8 mouse cellular contexts compared by ENCODE assay signal in the genomic region with DNA sequence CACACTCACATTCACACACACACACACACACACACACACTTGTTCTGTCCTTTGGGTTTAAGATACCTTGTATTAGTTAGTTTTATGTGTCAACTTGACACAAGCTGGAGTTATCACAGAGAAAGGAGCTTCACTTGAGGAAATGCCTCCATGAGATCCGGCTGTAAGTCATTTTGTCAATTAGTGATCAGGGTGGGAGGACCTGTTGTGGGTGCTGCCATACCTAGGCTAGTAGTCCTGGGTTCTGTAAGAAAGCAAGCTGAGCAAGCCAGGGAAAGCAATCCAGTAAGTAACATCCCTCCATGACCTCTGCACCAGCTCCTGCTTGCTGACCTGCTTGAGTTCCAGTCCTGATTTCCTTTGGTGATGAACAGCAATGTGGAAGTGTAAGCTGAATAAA. TPM values are rescaled to one million over a fixed set of nuclear protein-coding genes. Genes with fewer than 3 reads are reported as not detected.
DNase-seq lines count a peak whose midpoint lies in the region; ATAC-seq and TF ChIP-seq lines count a peak whose summit lies in the region.
"Not testable (repeated sequence)": the region's sequence is repeated elsewhere in the genome, so short reads cannot be mapped to it uniquely, and the experiment has no call there.

No protein-coding gene starts in this region.

- not testable (repeated sequence) for TF ChIP-seq EP300 in liver, postnatal 0 days (IDR thresholded peaks at IDR 0.05; ENCODE audit: low read depth); stomach, postnatal 0 days (optimal IDR thresholded peaks at IDR 0.05)

- TF ChIP-seq CTCF in brain, embryonic 14.5 days (IDR thresholded peaks at IDR 0.05; ENCODE audit: borderline replicate concordance, extremely low read depth, insufficient read depth, insufficient read length); layer of hippocampus, adult 2 months (conservative IDR thresholded peaks at IDR 0.05); liver, postnatal 0 days (IDR thresholded peaks at IDR 0.05; ENCODE audit: low read depth); stomach, postnatal 0 days (IDR thresholded peaks at IDR 0.05; ENCODE audit: low read depth): not testable (repeated sequence)

- not testable (repeated sequence) for H3K9ac ChIP-seq in heart, embryonic 11.5 days (ENCODE audit: low read depth, low read length); hindbrain, embryonic 16.5 days (ENCODE audit: low read depth, low read length); liver, postnatal 0 days (replicated peaks); stomach, postnatal 0 days (ENCODE audit: low read length)
- H3K9ac ChIP-seq in midbrain, embryonic 16.5 days (ENCODE audit: low read depth, low read length) = 0 out of 2 replicates have a peak overlapping the region, but pooled peaks have one; percentile 27

- ATAC-seq in heart, embryonic 11.5 days (replicated peaks; ENCODE audit: insufficient number of reproducible peaks, low FRiP score, low TSS enrichment); hindbrain, embryonic 16.5 days; liver, postnatal 0 days; midbrain, embryonic 16.5 days; stomach, postnatal 0 days (ENCODE audit: low FRiP score, low TSS enrichment): not testable (repeated sequence)

- not testable (repeated sequence) for H3K27me3 ChIP-seq in erythroblast, embryonic 14.5 days (ENCODE audit: control insufficient read depth); heart, embryonic 11.5 days (ENCODE audit: control insufficient read depth, insufficient read depth, low read length); hindbrain, embryonic 16.5 days (replicated peaks; ENCODE audit: control insufficient read depth, insufficient read depth, low read length); liver, postnatal 0 days (ENCODE audit: insufficient read depth, low read length); midbrain, embryonic 16.5 days (ENCODE audit: control insufficient read depth, insufficient read depth, low read depth, low read length); stomach, postnatal 0 days (ENCODE audit: control insufficient read depth, insufficient read depth, low read length)

- not testable (repeated sequence) for H3K9me3 ChIP-seq in erythroblast, embryonic 14.5 days (ENCODE audit: control insufficient read depth, low read length); heart, embryonic 11.5 days (replicated peaks; ENCODE audit: control insufficient read depth, low read length); hindbrain, embryonic 16.5 days (ENCODE audit: control insufficient read depth, low read length); liver, postnatal 0 days (ENCODE audit: low read length); midbrain, embryonic 16.5 days (replicated peaks; ENCODE audit: control insufficient read depth, low read length, poor library complexity, severe bottlenecking); stomach, postnatal 0 days (ENCODE audit: control insufficient read depth, low read length)

- H3K4me3 ChIP-seq in erythroblast, embryonic 14.5 days (replicated peaks) = peak overlapping the region; percentile 74
- peak overlapping the region; percentile 36 for H3K4me3 ChIP-seq in heart, embryonic 11.5 days (ENCODE audit: low read depth, low read length)
- peak overlapping the region; percentile 35 for H3K4me3 ChIP-seq in hindbrain, embryonic 16.5 days (ENCODE audit: low read length)
- peak overlapping the region; percentile 57 for H3K4me3 ChIP-seq in layer of hippocampus, adult 2 months
- H3K4me3 ChIP-seq in liver, postnatal 0 days (ENCODE audit: low read depth, low read length) = peak overlapping the region; percentile 13; the same call in 1 of the 2 replicates
- H3K4me3 ChIP-seq in midbrain, embryonic 16.5 days (ENCODE audit: low read depth, low read length) = peak overlapping the region; percentile 34
- not testable (repeated sequence) for H3K4me3 ChIP-seq in stomach, postnatal 0 days (ENCODE audit: low read depth, low read length)

- not testable (repeated sequence) for TF ChIP-seq POLR2A in brain, embryonic 14.5 days (IDR thresholded peaks at IDR 0.05; ENCODE audit: borderline replicate concordance, extremely low read depth, insufficient read depth, insufficient read length, poor library complexity, severe bottlenecking)

- peak; percentile 2 for DNase-seq in brain, embryonic 14.5 days (ENCODE audit: low read depth)
- not testable (repeated sequence) for DNase-seq in layer of hippocampus, adult 2 months (ENCODE audit: low spot score in 2 of 2); liver, postnatal 0 days; stomach, postnatal 0 days (ENCODE audit: low spot score)

- peaks cover 19% of the 10 kb centered on the region for H3K4me1 ChIP-seq in erythroblast, embryonic 14.5 days (ENCODE audit: control insufficient read depth)
- not testable (repeated sequence) for H3K4me1 ChIP-seq in heart, embryonic 11.5 days (ENCODE audit: control insufficient read depth, insufficient read depth, low read length); hindbrain, embryonic 16.5 days (ENCODE audit: control insufficient read depth, insufficient read depth, low read depth, low read length); liver, postnatal 0 days (ENCODE audit: insufficient read depth); stomach, postnatal 0 days (replicated peaks; ENCODE audit: control insufficient read depth, insufficient read depth)
- H3K4me1 ChIP-seq in midbrain, embryonic 16.5 days (ENCODE audit: control insufficient read depth, insufficient read depth, low read length) = peaks cover 16% of the 10 kb centered on the region

- H3K4me2 ChIP-seq in heart, embryonic 11.5 days = peak overlapping the region; percentile 71
- H3K4me2 ChIP-seq in hindbrain, embryonic 16.5 days (ENCODE audit: low read length) = peak overlapping the region; percentile 60
- peak overlapping the region; percentile 90 for H3K4me2 ChIP-seq in liver, postnatal 0 days (ENCODE audit: low read depth, low read length)
- peak overlapping the region; percentile 59 for H3K4me2 ChIP-seq in midbrain, embryonic 16.5 days (ENCODE audit: low read length)
- H3K4me2 ChIP-seq in stomach, postnatal 0 days (replicated peaks; ENCODE audit: low read depth) = peak overlapping the region; percentile 44

- 53% methylated on average over 1 of the region's 1 CpGs for WGBS in heart, embryonic 11.5 days (ENCODE audit: insufficient replicate concordance)
- WGBS in hindbrain, embryonic 16.5 days = 67% methylated on average over 1 of the region's 1 CpGs
- 72% methylated on average over 1 of the region's 1 CpGs for WGBS in liver, postnatal 0 days (ENCODE audit: insufficient replicate concordance)
- WGBS in midbrain, embryonic 16.5 days = 52% methylated on average over 1 of the region's 1 CpGs
- WGBS in stomach, postnatal 0 days = 68% methylated on average over 1 of the region's 1 CpGs

- not testable (repeated sequence) for H3K36me3 ChIP-seq in erythroblast, embryonic 14.5 days (ENCODE audit: control insufficient read depth); heart, embryonic 11.5 days (ENCODE audit: control insufficient read depth, insufficient read depth, low read length); hindbrain, embryonic 16.5 days (ENCODE audit: control insufficient read depth, insufficient read depth, low read length); liver, postnatal 0 days (replicated peaks; ENCODE audit: insufficient read depth, low read length); midbrain, embryonic 16.5 days (ENCODE audit: control insufficient read depth, insufficient read depth, low read length); stomach, postnatal 0 days (ENCODE audit: control insufficient read depth, insufficient read depth, low read length)

- not testable (repeated sequence) for H3K27ac ChIP-seq in heart, embryonic 11.5 days (ENCODE audit: low read depth, low read length); layer of hippocampus, adult 2 months
- peak overlapping the region; percentile 4 for H3K27ac ChIP-seq in hindbrain, embryonic 16.5 days (ENCODE audit: low read depth, low read length)
- H3K27ac ChIP-seq in liver, postnatal 0 days (ENCODE audit: low read depth) = peak overlapping the region; percentile 19; the same call in 1 of the 2 replicates
- peak overlapping the region; percentile 48; the same call in 1 of the 2 replicates for H3K27ac ChIP-seq in midbrain, embryonic 16.5 days (ENCODE audit: low read length)
- H3K27ac ChIP-seq in stomach, postnatal 0 days (replicated peaks) = peak overlapping the region; percentile 9; the same call in 1 of the 2 replicates

RNA-seq across cellular contexts. Expression of gene Paip2b, which starts 0.9 kb away (rescaled TPM):
- polyA plus RNA-seq in brain, embryonic 14.5 days (2012; rRNA removed) = 49.4 and 50.8 TPM in 2 replicates
- polyA plus RNA-seq in erythroblast, embryonic 14.5 days (2012) = 0.13 and 0.42 TPM in 2 replicates
- 16.2 and 16.9 TPM in 2 replicates for polyA plus RNA-seq in heart, embryonic 11.5 days (2014; fragmentation: Nextera tagmentation; extraction: Ambion mirVana)
- polyA plus RNA-seq in hindbrain, embryonic 16.5 days (2015; fragmentation: Nextera tagmentation; extraction: Ambion mirVana) = 25.2 and 27.3 TPM in 2 replicates
- 10 to 100 TPM; 48.6 to 48.9 TPM for total RNA-seq in layer of hippocampus, adult 2 months (2021)
- 2.9 and 3.7 TPM in 2 replicates for polyA plus RNA-seq in liver, postnatal 0 days (2015; fragmentation: Nextera tagmentation; extraction: Ambion mirVana)
- polyA plus RNA-seq in midbrain, embryonic 16.5 days (2015; fragmentation: Nextera tagmentation; extraction: Ambion mirVana) = 29.7 and 30.6 TPM in 2 replicates
- polyA plus RNA-seq in stomach, postnatal 0 days (2015; fragmentation: Nextera tagmentation; extraction: Ambion mirVana) = 7.1 and 9.1 TPM in 2 replicates

RNA-seq across cellular contexts. Expression of gene Zfp638, which starts 34.5 kb away (rescaled TPM):
- 62.6 and 75.9 TPM in 2 replicates for polyA plus RNA-seq in brain, embryonic 14.5 days (2012; rRNA removed)
- polyA plus RNA-seq in erythroblast, embryonic 14.5 days (2012) = 0.13 and 0.57 TPM in 2 replicates
- 54.0 and 59.5 TPM in 2 replicates for polyA plus RNA-seq in heart, embryonic 11.5 days (2014; fragmentation: Nextera tagmentation; extraction: Ambion mirVana)
- 58.2 and 61.9 TPM in 2 replicates for polyA plus RNA-seq in hindbrain, embryonic 16.5 days (2015; fragmentation: Nextera tagmentation; extraction: Ambion mirVana)
- total RNA-seq in layer of hippocampus, adult 2 months (2021) = 100 to 1,000 TPM; 127 to 136 TPM
- polyA plus RNA-seq in liver, postnatal 0 days (2015; fragmentation: Nextera tagmentation; extraction: Ambion mirVana) = 12.0 and 12.5 TPM in 2 replicates
- polyA plus RNA-seq in midbrain, embryonic 16.5 days (2015; fragmentation: Nextera tagmentation; extraction: Ambion mirVana) = 68.2 and 78.7 TPM in 2 replicates
- polyA plus RNA-seq in stomach, postnatal 0 days (2015; fragmentation: Nextera tagmentation; extraction: Ambion mirVana) = 19.9 and 21.1 TPM in 2 replicates

RNA-seq across cellular contexts. Expression of gene Nagk, which starts 37.6 kb away (rescaled TPM):
- 46.3 and 53.0 TPM in 2 replicates for polyA plus RNA-seq in brain, embryonic 14.5 days (2012; rRNA removed)
- polyA plus RNA-seq in erythroblast, embryonic 14.5 days (2012) = 0.12 and 0.22 TPM in 2 replicates
- 46.3 and 50.3 TPM in 2 replicates for polyA plus RNA-seq in heart, embryonic 11.5 days (2014; fragmentation: Nextera tagmentation; extraction: Ambion mirVana)
- polyA plus RNA-seq in hindbrain, embryonic 16.5 days (2015; fragmentation: Nextera tagmentation; extraction: Ambion mirVana) = 115 and 123 TPM in 2 replicates
- total RNA-seq in layer of hippocampus, adult 2 months (2021) = 10 to 100 TPM; 47.6 to 51.0 TPM
- 20.4 and 20.9 TPM in 2 replicates for polyA plus RNA-seq in liver, postnatal 0 days (2015; fragmentation: Nextera tagmentation; extraction: Ambion mirVana)
- polyA plus RNA-seq in midbrain, embryonic 16.5 days (2015; fragmentation: Nextera tagmentation; extraction: Ambion mirVana) = 112 and 122 TPM in 2 replicates
- polyA plus RNA-seq in stomach, postnatal 0 days (2015; fragmentation: Nextera tagmentation; extraction: Ambion mirVana) = 70.8 and 73.3 TPM in 2 replicates

RNA-seq across cellular contexts. Expression of gene Tex261, which starts 56.8 kb away (rescaled TPM):
- polyA plus RNA-seq in brain, embryonic 14.5 days (2012; rRNA removed) = 51.3 and 69.0 TPM in 2 replicates
- polyA plus RNA-seq in erythroblast, embryonic 14.5 days (2012) = 2.3 and 2.7 TPM in 2 replicates
- polyA plus RNA-seq in heart, embryonic 11.5 days (2014; fragmentation: Nextera tagmentation; extraction: Ambion mirVana) = 56.0 and 69.0 TPM in 2 replicates
- 63.1 and 70.0 TPM in 2 replicates for polyA plus RNA-seq in hindbrain, embryonic 16.5 days (2015; fragmentation: Nextera tagmentation; extraction: Ambion mirVana)
- 10 to 100 TPM; 51.8 to 55.3 TPM for total RNA-seq in layer of hippocampus, adult 2 months (2021)
- 68.3 and 74.9 TPM in 2 replicates for polyA plus RNA-seq in liver, postnatal 0 days (2015; fragmentation: Nextera tagmentation; extraction: Ambion mirVana)
- 62.8 and 69.3 TPM in 2 replicates for polyA plus RNA-seq in midbrain, embryonic 16.5 days (2015; fragmentation: Nextera tagmentation; extraction: Ambion mirVana)
- polyA plus RNA-seq in stomach, postnatal 0 days (2015; fragmentation: Nextera tagmentation; extraction: Ambion mirVana) = 71.7 and 74.7 TPM in 2 replicates

Comparison
In these comparisons a context has a peak if more than half of its experiments do, and no peak if none do; other contexts are left out.
1. RNA of gene Nagk, which starts 37.6 kb away (polyA plus RNA-seq): 115 to 123 TPM in hindbrain, embryonic 16.5 days, 112 to 122 TPM in midbrain, embryonic 16.5 days, 70.8 to 73.3 TPM in stomach, postnatal 0 days, 46.3 to 53.0 TPM in brain, embryonic 14.5 days, 46.3 to 50.3 TPM in heart, embryonic 11.5 days and 20.4 to 20.9 TPM in liver, postnatal 0 days; 0.12 to 0.22 TPM in erythroblast, embryonic 14.5 days; every median in the first group is over 10 times any median in the second.
2. Peak in every context shown above with its lines, with median percentiles within 50 percentile points of each other: H3K4me2 ChIP-seq.